Mouse (Mus musculus) ovary, postnatal 36 days (tissue): ENCODE measurements around the gene Cnpy1.
A peak's percentile ranks its signal among the peaks of the same experiment; 100 is the strongest.

Source experiments
- DNase-seq: peaks from one replicate; pipeline ENCODE4 v3.0.0; 2022; ENCODE audit warnings: low spot score, mixed read lengths

Cnpy1 gene

GRCm38 (mm10) chr5:28238876-28239275 is 6.7 kb downstream of the Cnpy1 start:
- no peak for DNase-seq

DNA sequence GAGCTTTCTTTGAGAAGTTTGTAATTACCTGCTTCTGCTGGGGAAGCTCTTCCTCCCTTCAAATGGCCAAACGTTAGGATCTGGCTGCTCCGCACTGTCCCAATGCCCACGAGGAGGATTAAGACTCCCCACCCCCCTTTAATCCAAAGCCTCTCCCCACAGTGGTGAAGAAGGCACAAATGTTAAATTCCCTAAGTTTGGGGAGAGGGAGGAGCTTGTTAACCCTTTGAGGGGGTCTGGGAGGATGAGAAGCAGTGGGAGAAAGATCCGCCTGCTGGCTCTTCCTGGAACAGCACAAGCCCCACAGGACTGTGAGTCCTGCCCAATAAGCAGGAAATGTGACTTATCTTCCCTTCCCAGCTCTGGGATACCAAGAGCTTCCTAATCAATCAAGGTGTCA is 7.5 kb downstream of the Cnpy1 start:
- DNase-seq, result no peak

- DNase-seq, result no peak
Measured at GRCm38 (mm10) chr5:28237715-28238114, 7.9 kb downstream of the Cnpy1 start.

DNA sequence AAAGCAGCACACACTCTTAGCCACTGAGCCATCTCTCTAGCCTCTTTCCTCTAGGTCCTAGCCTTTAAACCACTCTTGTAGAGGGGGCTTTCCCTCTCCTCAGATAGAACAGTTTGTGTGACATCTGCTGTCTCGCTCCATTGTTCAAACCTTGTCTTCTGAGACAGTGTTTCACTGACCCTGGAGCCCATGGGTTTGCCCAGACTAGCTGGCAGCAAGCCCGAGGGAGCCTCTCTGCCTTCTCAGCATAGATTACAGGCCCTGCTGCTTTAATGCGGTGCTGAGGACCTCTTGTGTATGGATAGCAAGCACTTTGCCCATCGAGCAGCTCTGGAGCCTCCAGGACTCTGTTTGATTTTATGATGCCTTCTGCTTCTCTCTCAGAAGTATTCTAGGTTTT is 8.6 kb downstream of the Cnpy1 start:
- peak; percentile 40 for DNase-seq

- no peak for DNase-seq
Measured at GRCm38 (mm10) chr5:28236098-28236497, 9.5 kb downstream of the Cnpy1 start.

- no peak for DNase-seq
Measured at GRCm38 (mm10) chr5:28232101-28232500, 13.5 kb downstream of the Cnpy1 start.

DNA sequence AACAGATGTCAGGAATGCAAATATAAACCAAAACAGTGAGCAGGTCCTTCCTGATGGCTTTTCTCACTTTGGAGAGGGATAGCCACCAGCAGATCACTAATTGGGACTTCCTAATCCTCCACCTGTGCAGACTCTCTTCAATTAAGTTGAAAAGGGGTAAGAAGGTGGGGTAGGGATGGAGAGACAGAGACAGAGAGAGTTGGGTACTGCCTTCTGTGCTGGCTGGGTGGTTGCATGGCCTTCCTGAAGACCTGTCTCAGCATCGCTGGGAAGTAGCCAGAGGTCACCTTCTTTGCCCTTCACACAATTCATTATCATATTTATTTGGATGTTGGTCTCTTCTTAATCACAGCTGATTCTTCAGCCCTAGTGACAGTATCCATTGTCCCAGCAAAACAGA is 26.0 kb downstream of the Cnpy1 start:
- DNase-seq, result no peak

- no peak for DNase-seq
Measured at GRCm38 (mm10) chr5:28213441-28213840, 32.2 kb downstream of the Cnpy1 start.

DNA sequence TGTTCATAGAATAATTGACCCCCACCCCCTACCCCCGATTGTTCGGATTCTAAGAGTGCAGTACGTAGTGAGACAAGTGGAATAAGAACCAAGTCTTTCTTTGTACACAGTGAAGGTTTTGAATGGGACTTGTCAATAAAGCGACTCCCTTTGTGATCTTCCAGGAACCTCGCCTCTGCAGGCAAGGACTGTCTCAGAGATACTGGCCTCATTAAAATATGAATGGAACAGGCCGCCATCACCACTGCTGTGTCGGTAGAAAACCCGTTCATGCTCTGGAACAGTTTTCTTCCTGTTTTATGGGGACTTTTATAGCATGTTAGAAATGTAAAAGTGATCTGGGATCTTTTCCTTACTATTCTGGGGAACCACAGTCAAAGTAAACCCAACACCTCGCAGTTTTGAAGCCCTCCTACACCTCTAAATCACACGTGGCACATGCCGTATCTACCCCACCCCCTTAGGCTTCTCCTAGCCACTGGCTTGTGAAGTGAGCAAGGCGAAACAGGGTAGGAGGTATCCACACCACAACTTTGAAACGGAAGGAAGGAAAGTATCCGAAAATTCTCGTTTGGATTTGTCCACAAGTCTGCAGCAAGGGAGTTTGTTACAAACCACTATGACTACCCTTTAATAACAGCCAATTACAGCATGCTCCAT is 33.8 kb downstream of the Cnpy1 start:
- DNase-seq, result no peak

GRCm38 (mm10) chr5:28210591-28211550 is 34.7 kb downstream of the Cnpy1 start:
- DNase-seq, result no peak

GRCm38 (mm10) chr5:28209549-28210431 is 35.8 kb downstream of the Cnpy1 start:
- no peak for DNase-seq

GRCm38 (mm10) chr5:28208726-28209520 is 36.7 kb downstream of the Cnpy1 start:
- DNase-seq, result no peak

GRCm38 (mm10) chr5:28207043-28207442 is 38.6 kb downstream of the Cnpy1 start:
- no peak for DNase-seq

- DNase-seq, result no peak
Measured at GRCm38 (mm10) chr5:28206448-28206847, 39.2 kb downstream of the Cnpy1 start.

- DNase-seq, result no peak
Measured at GRCm38 (mm10) chr5:28204678-28205077, 40.9 kb downstream of the Cnpy1 start.

DNA sequence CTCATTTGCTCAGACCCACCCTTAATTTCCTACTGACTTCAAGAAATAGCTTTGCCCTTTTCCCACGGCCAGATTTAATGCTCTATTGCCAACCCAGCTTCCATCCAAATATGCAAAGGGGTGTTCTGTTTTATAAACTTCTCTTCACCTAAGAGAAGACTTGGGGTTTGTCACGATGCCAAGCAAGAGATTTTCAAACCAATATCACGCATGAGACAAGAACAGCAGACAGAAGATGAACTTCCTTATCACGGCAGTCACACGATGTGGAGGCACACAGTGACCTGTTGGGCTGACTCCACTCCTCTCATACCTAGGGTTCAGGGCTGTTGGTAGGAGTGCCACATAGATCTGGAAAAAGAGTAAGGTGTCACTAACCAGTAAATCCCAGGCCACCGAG is 42.5 kb downstream of the Cnpy1 start:
- DNase-seq, result no peak

- no peak for DNase-seq
Measured at GRCm38 (mm10) chr5:28199089-28199873, 46.3 kb downstream of the Cnpy1 start.

DNA sequence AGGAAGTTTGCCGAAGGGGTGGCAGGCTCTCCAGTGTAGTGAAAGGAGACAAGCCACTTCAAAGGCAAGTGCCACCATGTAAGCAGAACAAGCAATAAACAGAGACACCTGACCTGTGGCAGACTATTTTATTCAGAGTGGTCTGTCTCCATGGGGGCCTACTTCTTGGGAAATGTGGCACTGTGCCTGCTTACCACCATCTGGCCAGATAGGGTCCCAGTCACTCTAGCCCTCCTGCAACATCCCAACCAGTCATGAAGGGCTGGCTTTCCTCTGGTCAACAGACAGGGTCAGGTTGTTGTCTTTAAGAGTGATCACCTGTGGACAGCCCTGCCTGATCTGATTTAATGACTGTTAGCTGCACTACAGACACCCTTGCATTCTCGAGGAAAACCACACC is 50.1 kb downstream of the Cnpy1 start:
- no peak for DNase-seq

DNA sequence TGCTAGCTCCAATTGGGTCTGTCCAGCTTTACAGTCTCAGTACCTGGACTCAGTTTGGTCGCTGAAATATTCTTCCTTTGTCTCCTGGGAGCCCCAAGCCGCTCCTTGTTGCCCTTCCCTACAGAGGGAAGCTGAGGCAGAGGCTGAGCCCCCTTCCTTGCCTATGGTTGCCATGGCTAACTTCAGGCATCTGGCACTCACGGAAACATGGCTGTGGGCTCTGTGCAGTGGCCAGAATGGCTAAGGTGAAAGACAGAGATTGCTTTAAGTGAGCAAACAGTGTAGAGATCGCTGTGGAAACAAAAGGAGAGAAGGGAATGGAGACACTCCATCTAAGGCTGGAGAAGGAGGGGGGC is 53.5 kb downstream of the Cnpy1 start:
- DNase-seq, result no peak

GRCm38 (mm10) chr5:28191201-28192098 is 54.2 kb downstream of the Cnpy1 start:
- DNase-seq, result no peak
